Mouse (Mus musculus) testis, adult 2 months (tissue): ENCODE measurements at regions not wholly inside any gene's neighbourhood (a gene's known extent, or its start where the extent isn't known, plus 50 kb on each side); places are given as distances from the start of the nearest gene placed in this dataset.

Source experiments
- CTCF ChIP-seq: fragments of 200-500 bp; IDR thresholded peaks from 2 replicates; pipeline ENCODE4 v1.5.1; 2012; ENCODE audit warnings: low read depth, mild to moderate bottlenecking, inconsistent platforms, low read length, moderate library complexity; ENCODE audit not compliant: control insufficient read depth, insufficient read depth, insufficient replicate concordance
- POLR2A ChIP-seq: fragments of 200-500 bp; IDR thresholded peaks from 2 replicates; pipeline ENCODE4 v1.6.1; 2012; ENCODE audit warnings: low read depth, mild to moderate bottlenecking, inconsistent platforms, low read length, moderate library complexity; ENCODE audit not compliant: control insufficient read depth

DNA sequence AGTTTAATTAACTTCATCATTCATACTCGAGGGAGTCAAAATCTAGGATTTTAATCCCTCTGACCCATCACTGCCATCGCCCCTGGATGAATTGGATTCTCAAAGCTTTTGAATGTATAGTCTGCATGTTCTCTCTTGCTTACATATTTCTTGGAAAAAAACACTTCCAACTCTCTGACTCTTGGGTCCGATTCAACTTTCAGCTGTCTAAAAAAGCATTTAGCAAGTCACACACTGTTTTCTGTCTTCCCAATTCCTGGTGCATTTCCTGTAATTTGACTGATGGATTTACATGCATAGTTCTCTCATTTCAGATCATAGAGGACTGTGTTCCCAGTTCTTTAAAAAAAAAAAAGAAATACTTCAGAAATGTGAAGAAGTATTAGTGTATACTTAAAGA lies 364.5 kb upstream of the Thbs1 start:
- TF ChIP-seq POLR2A, result no peak
- TF ChIP-seq CTCF, result no peak
